Mouse (Mus musculus) kidney, postnatal 0 days (tissue): ENCODE measurements around the gene Npl. TPM values are rescaled to one million over a fixed set of nuclear protein-coding genes. Genes with fewer than 3 reads are reported as not detected.

Experiments used
- ATAC-seq: fragments of 200-750 bp; cut with Nextera tagmentation; replicated peaks from 2 replicates; pipeline ENCODE4 v1.8.0; 2017; ENCODE audit warnings: low read depth, moderate number of reproducible peaks, moderate TSS enrichment, moderate library complexity; ENCODE audit not compliant: low FRiP score
- DNase-seq: peaks from one replicate; pipeline ENCODE4 v3.0.0-alpha.2; 2016; ENCODE audit warnings: low spot score
- H3K27ac ChIP-seq: fragments of 300-500 bp; sonication (generic); 2 replicates; pipeline ENCODE4 v1.5.1; 2014; ENCODE audit warnings: mild to moderate bottlenecking
- H3K27me3 ChIP-seq: fragments of 300-500 bp; sonication (generic); 2 replicates; pipeline ENCODE4 v1.6.1; 2014; ENCODE audit warnings: low read length, mixed read lengths; ENCODE audit not compliant: insufficient read depth
- H3K36me3 ChIP-seq: fragments of 300-500 bp; sonication (generic); 2 replicates; pipeline ENCODE4 v1.6.1; 2014; ENCODE audit warnings: low read length, mixed read lengths; ENCODE audit not compliant: insufficient read depth
- H3K4me1 ChIP-seq: fragments of 300-500 bp; sonication (generic); replicated peaks from 2 replicates; pipeline ENCODE4 v1.6.1; 2014; ENCODE audit warnings: antibody characterized with exemption, low read length, mixed read lengths; ENCODE audit not compliant: insufficient read depth
- H3K4me2 ChIP-seq: fragments of 300-500 bp; sonication (generic); 2 replicates; pipeline ENCODE4 v1.6.1; 2014; ENCODE audit warnings: mild to moderate bottlenecking, low read length, moderate library complexity, mixed read lengths
- H3K4me3 ChIP-seq: fragments of 300-500 bp; sonication (generic); replicated peaks from 2 replicates; pipeline ENCODE4 v1.5.1; 2014; ENCODE audit warnings: low read depth, low read length
- H3K9ac ChIP-seq: fragments of 300-500 bp; sonication (generic); 2 replicates; pipeline ENCODE4 v1.6.1; 2014; ENCODE audit warnings: low read depth, low read length
- H3K9me3 ChIP-seq: fragments of 300-500 bp; sonication (generic); replicated peaks from 2 replicates; pipeline ENCODE4 v1.6.1; 2016; ENCODE audit warnings: low read length, inconsistent platforms, mixed read lengths
- CTCF ChIP-seq: IDR thresholded peaks from 2 replicates; pipeline ENCODE4 v1.5.1; 2016; ENCODE audit warnings: antibody characterized with exemption, low read depth, mild to moderate bottlenecking, moderate library complexity
- WGBS: fragments of 180-500 bp; shearing (Covaris S2); extraction: QIAGEN DNeasy Blood & Tissue Kit; methylation state at CpG from one replicate; pipeline ENCODE4 v1.1.7; 2014; 5-methylcytosine and 5-hydroxymethylcytosine counted together
- polyA plus RNA-seq: library from polyadenylated mRNA; unstranded; fragments of >200 nt; fragmentation: Nextera tagmentation; extraction: Ambion mirVana; gene quantifications from 2 replicates; pipeline ENCODE4 v1.2.1, GENCODE M21; 2015

The Npl gene
- polyA plus RNA-seq, 1 experiment from 2014 or later = 35.2 TPM

GRCm38 (mm10) chr1:153563675-153564074 lies 13.8 kb upstream of the Npl start:
- no peaks in the 10 kb centered on the region for H3K36me3 ChIP-seq
- peak; percentile 36; the same call in 1 of the 2 replicates for TF ChIP-seq CTCF

GRCm38 (mm10) chr1:153560805-153561204 lies 11.0 kb upstream of the Npl start:
- Histone ChIP-seq H3K4me1 (no peaks in the 10 kb centered on the region), H3K9ac (no peak overlapping the region), H3K27me3 (no peaks in the 10 kb centered on the region), H3K4me2 (no peak overlapping the region), H3K27ac (no peak overlapping the region), H3K9me3 (no peaks in the 10 kb centered on the region), H3K36me3 (no peaks in the 10 kb centered on the region), H3K4me3 (no peak overlapping the region)
- 71% methylated on average over 6 of the region's 6 CpGs for WGBS
- no peak for TF ChIP-seq CTCF
- DNase-seq (no peak), ATAC-seq (no peak)

More at GRCm38 (mm10) chr1:153563675-153564074, 13.8 kb upstream of the Npl start:
- WGBS = 57% methylated on average over 2 of the region's 2 CpGs
- Histone ChIP-seq H3K4me2 (no peak overlapping the region), H3K9me3 (no peaks in the 10 kb centered on the region), H3K27ac (no peak overlapping the region), H3K4me1 (no peaks in the 10 kb centered on the region), H3K4me3 (no peak overlapping the region), H3K27me3 (no peaks in the 10 kb centered on the region), H3K9ac (no peak overlapping the region)
- ATAC-seq (no peak), DNase-seq (no peak)

- TF ChIP-seq CTCF = no peak
- no peak for DNase-seq
- WGBS = 64% methylated on average over 7 of the region's 7 CpGs
- Histone ChIP-seq H3K4me2 (no peak overlapping the region), H3K9me3 (no peaks in the 10 kb centered on the region), H3K27me3 (no peaks in the 10 kb centered on the region), H3K9ac (no peak overlapping the region), H3K36me3 (no peaks in the 10 kb centered on the region), H3K4me3 (no peak overlapping the region), H3K27ac (no peak overlapping the region), H3K4me1 (no peaks in the 10 kb centered on the region)
- ATAC-seq = no peak
Observed at GRCm38 (mm10) chr1:153559701-153560100, 9.9 kb upstream of the Npl start.

- Histone ChIP-seq H3K36me3 (no peaks in the 10 kb centered on the region), H3K9me3 (no peaks in the 10 kb centered on the region), H3K4me1 (no peaks in the 10 kb centered on the region), H3K27me3 (no peaks in the 10 kb centered on the region), H3K27ac (no peak overlapping the region), H3K4me2 (no peak overlapping the region), H3K4me3 (no peak overlapping the region), H3K9ac (no peak overlapping the region)
- ATAC-seq (peak; percentile 44; the same call in 1 of the 2 replicates), DNase-seq (peak; percentile 85)
- 22% methylated on average over 9 of the region's 9 CpGs for WGBS
- TF ChIP-seq CTCF = peak; percentile 86
Observed at GRCm38 (mm10) chr1:153559126-153559647, 9.3 kb upstream of the Npl start.

- Histone ChIP-seq H3K4me1 (no peaks in the 10 kb centered on the region), H3K4me3 (no peak overlapping the region), H3K9me3 (no peaks in the 10 kb centered on the region), H3K27ac (no peak overlapping the region), H3K27me3 (no peaks in the 10 kb centered on the region), H3K36me3 (no peaks in the 10 kb centered on the region), H3K4me2 (no peak overlapping the region), H3K9ac (no peak overlapping the region)
- DNase-seq = peak; percentile 91
- peak; percentile 96 for TF ChIP-seq CTCF
- ATAC-seq = no peak
- 4% methylated on average over 2 of the region's 2 CpGs for WGBS
Observed at GRCm38 (mm10) chr1:153556896-153557295, 7.1 kb upstream of the Npl start.

GRCm38 (mm10) chr1:153556202-153556601 lies 6.4 kb upstream of the Npl start:
- no peak overlapping the region for H3K27ac ChIP-seq
- H3K4me3 ChIP-seq = no peak overlapping the region
- DNase-seq = peak; percentile 51
- no peak overlapping the region for H3K9ac ChIP-seq
- H3K9me3 ChIP-seq = no peaks in the 10 kb centered on the region
- no peak for TF ChIP-seq CTCF
- WGBS = 39% methylated on average over 4 of the region's 4 CpGs
- ATAC-seq = no peak
- no peaks in the 10 kb centered on the region for H3K36me3 ChIP-seq
- H3K4me1 ChIP-seq = no peaks in the 10 kb centered on the region
- H3K27me3 ChIP-seq = no peaks in the 10 kb centered on the region
- H3K4me2 ChIP-seq = no peak overlapping the region

GRCm38 (mm10) chr1:153550814-153551213 lies 969 bp upstream of the Npl start:
- Histone ChIP-seq H3K4me3 (no peak overlapping the region), H3K4me2 (no peak overlapping the region), H3K9ac (no peak overlapping the region), H3K27me3 (no peaks in the 10 kb centered on the region), H3K36me3 (no peaks in the 10 kb centered on the region), H3K4me1 (0 out of 2 replicates have a peak, but pooled peaks cover 3% of the 10 kb centered on the region), H3K9me3 (no peaks in the 10 kb centered on the region), H3K27ac (no peak overlapping the region)
- ATAC-seq (0 out of 2 replicates have a peak, but pooled peaks have one; percentile 31), DNase-seq (peak; percentile 68)
- WGBS = 36% methylated on average over 3 of the region's 3 CpGs
- TF ChIP-seq CTCF = peak; percentile 79
